Mouse (Mus musculus): Measurements from ENCODE around the gene Atp2c2.

The Atp2c2 gene

DNA sequence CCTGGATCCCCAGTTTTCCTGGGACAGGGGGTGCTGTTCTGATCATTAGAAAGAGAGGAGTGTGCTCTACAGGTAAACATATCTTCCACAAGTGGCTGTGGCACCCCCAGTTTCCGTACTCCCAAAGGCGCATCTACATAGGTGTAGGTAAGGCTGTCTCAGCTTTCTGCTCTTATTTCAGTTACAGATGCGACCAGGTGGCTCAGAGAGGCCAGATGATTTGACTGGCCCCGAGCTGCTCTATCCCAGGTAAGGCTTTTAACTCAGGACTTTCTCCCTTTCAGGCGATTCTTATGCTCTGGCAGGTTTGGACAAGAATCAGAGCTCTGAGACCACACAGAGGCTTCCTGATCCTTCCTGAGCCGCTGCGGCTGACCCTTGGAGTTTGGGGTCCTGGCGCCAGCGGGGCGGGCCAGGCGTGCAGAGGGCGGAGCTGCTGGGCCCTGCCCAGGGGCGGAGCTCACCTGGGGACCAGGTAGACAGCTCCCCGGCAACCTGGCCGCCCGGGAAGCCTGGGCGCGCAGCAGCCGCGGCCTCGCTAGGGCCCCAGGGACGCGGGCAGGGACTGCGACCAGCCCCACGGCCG lies at the start of gene Atp2c2:
Atp2c2 (plus strand) TSS at position 461 of the 586 bp plus-strand sequence.
- no peak for DNase-seq (ENCODE audit: low read depth, low spot score)

DNA sequence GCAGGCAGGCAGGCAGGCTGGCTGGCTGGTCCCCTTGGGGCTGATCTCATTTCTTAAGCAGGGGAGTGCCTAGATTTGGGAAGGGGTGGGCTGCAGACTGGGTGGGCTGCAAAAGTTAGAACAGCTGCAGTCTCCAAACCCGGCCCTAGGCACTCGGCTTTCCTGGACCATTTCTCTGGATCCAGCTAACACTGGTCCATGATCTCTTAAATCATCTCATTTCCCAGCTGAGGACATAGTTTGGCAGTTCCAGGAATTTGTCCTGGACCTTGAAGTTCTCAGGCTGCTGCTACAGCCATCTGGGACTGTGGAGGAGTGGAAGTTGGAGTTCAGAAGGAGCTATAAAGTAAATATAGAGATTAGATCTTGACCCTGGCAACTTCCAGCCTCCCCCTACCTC lies 48.5 kb upstream of the Atp2c2 start:
- no peak for DNase-seq (ENCODE audit: low read depth, low spot score)

DNA sequence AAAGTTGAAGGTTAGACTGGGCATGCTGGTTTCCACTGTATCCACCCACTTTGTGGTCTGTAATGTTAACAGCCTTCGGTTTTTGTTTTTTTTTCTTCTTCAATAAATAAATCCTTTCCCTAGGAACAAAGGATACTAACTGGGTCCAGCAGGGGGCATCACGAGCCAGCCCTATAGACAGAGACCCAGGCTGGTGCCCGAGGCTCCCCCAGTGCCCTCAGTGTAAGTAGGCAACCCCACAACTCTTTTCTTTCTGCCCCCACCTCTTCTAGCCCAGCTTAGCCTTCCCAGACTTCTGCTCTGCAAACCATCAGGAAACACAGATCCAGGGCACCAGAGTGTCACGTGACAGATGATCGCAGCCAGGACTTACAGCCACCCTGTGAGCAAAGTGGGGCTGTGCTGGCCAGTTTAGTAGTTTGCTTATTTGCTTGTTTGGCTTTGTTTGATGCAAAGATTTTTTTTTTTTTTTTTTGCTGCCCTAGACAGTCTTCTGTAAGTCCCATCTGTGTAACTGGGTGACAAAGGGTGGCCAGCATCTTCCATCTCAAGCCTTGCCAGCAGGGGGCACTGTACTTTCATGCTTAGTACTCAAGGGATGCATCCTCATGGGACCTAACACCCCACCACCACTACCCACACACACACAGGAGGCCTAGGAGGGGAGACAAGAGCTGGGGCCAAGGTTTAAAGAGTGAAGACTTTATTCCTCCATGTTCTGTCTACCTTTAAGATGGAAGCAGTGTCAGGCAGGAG lies 42.9 kb upstream of the Atp2c2 start:
- no peak for DNase-seq (ENCODE audit: low read depth, low spot score)

DNA sequence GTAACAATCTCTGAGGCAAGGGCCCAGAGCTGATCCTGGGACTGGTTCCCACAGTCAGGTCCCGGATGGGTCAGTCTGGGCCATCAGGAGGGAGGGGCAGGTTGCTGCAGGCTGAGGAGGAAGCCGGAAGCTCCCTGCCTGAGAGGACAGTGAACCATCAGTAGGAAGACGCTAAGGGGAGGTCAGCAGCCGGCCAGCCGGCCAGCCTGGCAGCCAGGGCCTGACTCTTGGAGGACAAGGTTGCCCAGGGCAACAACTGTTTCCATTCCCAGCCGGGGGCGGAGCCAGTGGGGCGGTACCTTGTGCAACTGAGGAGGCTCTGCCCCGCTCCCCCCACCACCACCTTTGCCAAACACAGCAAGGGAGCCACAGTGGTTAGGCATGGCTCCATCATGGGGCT lies 38.7 kb upstream of the Atp2c2 start:
- no peak for DNase-seq (ENCODE audit: low read depth, low spot score)

DNA sequence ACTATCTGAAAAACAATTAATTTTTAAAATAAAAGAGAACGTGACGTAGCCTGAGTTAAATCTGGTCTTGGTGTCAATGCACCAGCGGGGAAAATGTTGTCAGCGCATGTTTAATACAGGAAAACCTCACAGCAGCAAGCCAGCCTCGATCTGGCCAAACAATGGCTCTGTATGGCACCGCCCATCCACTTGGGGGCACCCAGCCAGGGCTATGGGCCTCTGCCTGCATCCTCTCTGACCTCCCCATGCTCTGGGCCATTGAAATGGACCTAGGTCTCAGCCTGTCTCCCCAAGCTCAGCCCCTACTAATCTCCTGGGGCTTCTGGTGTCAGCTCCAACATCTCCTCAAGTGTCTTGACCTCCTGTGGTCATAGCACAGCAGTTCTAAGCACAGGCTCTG lies 37.9 kb upstream of the Atp2c2 start:
- no peak for DNase-seq (ENCODE audit: low read depth, low spot score)

DNA sequence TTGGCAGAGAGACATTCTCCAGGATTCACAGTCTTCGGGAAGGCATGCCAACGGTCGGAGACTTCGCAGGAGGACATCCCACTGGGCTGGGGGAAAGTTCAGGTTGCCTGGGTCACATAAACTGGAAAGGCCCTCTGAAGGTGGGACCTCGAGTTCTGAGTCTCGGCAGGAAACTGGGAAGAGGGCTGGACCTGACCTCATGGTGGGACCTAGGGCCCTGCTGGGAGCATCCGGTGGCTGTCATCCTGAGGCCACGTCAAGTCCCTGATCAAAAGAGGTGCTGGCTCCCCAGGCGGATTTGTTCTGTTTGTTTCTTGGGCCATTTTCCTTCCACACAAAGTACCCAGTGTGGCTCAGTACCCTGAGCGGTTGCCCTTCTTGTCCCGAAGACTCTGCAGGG lies 36.4 kb upstream of the Atp2c2 start:
- DNase-seq (ENCODE audit: low read depth, low spot score) = no peak

DNA sequence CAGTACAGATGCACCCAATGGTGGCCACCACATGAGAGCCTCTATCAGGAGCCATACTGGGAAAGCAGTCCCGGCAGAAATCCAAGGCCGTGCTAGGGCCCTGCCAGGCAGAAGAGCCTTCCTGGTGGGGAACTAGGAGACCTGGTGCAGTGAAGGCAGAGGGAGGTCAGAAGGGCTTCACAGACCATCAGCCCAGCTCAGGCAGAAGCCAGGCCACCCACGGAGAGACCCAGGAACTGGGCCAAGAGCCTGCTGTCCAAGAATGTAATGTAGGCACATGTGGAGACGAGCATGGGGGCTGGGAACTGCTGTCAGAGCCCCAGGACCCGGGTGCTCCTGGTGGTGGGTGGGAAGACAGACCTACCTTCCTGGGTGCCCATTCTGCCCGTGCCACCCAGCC lies 34.5 kb upstream of the Atp2c2 start:
- DNase-seq (ENCODE audit: low read depth, low spot score) = no peak

DNA sequence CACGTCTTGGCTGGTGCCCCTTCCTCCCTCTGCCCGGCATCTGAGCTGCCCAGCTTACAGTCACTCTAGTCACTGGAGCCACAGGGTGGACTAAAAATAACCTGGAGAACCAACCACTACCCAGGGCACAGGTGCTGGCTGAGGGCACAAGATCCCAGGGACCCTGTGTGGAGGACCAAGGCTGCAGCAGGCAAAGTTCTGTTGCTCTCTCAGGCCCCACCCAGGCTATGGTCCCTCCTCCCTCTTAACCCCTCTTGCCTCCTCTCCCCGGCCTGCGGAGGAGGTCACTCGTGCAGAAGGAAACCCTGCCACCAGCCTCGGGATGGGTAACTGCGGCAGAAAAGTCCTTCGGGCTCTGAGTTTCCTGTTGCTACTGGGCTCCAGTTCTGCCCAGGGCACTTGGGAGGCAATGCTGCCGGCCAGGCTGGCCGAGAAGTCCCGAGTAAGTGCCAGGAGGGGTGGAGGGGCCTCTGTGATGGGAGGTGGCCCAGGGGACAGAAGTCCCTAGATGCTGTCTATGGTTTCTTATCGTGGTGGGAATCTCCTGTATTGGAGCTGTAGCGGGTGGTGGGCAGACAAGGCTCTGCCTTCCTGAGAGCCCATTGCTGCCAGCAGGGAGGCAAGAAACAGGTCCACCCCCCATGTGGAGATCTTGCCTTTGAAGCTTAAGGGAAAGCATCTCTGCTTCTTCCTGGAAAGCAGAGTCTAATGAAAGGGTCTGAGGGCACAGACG lies 33.4 kb upstream of the Atp2c2 start, which contains the start of gene Wfdc1:
Wfdc1 (plus strand) TSS at position 147 of the 733 bp plus-strand sequence.
- DNase-seq (ENCODE audit: low read depth, low spot score) = no peak

DNA sequence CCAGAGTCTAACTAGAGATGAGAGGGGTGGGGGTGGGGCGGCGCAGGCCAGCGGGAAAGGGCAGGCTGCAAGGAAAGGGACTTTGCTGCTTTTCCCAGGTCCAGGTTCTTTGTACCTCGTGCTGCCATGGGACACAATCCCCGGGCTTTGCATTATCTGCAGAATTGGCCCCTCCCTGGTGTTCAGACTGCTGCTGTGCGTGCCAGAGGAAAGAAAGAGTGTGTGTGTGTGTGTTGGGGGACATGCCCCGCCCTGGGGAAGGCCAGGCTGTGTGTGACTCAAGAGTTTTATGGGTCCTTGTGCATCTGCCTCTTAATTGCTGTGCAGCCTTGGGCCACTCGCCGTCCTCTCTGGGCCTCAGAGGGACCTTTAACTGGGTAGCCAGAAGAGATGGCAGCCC lies 31.4 kb upstream of the Atp2c2 start:
- DNase-seq (ENCODE audit: low read depth, low spot score) = no peak

DNA sequence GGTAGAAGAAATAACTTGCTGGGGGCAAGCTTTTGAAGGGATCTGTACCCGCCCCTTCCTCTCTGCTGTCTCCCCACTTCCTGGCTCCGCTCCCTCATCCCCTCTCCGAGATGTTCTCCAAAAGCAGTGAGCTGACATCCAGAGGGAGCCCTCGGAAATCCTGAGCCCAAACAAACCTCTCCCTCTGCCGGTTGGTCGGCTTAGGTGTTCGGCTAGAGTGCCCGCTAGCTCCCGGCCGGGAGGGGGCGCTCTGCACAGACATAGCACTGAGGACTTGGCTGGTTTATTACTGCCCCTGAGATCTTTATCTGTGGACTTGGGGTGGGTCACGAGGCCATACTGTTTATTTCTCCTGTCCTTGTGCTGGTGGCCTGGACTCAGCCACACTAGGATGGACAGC lies 30.5 kb upstream of the Atp2c2 start:
- no peak for DNase-seq (ENCODE audit: low read depth, low spot score)

DNA sequence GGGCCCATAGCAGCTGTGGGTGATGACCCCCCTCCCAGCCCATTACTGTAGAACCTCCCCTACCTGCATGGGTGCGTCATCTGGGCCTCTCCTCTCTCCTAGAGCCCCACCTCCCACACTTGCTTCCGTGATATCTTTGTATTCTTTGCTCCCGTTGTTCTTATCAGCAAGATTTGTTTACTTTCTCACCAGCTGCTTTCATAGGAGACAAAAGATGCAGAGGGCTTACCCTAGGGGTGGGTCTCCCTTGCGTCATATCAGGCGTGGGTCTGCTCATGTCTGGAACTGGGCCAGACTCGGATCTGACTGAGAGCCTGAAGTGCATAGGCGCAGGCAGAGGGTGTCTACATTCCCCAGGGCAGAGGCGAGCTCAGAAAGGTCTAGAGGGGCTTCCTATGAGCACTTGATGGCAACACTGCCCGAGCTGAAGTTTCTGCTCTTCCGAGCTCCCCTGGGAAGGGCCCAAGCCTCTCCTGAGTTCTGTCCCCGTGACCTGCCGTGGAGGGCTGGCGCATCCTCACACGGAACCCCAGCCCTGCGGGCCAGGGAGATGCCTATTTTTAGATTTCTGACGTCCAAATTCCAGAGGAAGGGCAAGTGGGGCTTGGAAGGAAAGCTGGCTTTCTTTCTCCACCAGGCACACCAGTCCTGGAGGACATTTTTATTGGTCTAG lies 29.3 kb upstream of the Atp2c2 start:
- no peak for DNase-seq (ENCODE audit: low read depth, low spot score)

DNA sequence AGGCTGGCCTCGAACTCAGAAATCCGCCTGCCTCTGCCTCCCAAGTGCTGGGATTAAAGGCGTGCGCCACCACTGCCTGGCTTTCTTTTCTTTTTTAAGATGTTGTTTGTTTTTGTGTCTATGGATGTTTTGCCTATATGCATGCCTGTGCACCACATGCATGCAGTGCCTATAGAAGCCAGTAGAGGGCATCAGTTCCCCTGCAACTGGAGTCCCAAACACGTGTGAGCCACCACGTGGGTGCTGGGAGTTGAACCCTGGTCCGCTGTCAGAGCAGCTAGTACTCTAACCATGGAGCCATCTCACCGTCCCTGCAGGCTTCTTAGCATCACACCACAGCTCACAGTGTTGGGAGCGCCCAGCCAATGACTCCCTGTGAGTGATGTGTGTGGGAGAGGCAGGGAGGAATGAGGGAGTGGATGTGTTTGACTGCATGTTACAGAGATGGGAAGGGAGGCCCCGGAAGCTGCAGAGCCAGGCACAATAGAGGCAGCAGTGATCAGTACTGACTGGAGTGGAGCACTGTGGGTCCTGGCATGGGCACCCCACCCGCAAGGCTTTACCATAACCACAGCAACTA lies 25.7 kb upstream of the Atp2c2 start:
- no peak for DNase-seq (ENCODE audit: low read depth, low spot score)

DNA sequence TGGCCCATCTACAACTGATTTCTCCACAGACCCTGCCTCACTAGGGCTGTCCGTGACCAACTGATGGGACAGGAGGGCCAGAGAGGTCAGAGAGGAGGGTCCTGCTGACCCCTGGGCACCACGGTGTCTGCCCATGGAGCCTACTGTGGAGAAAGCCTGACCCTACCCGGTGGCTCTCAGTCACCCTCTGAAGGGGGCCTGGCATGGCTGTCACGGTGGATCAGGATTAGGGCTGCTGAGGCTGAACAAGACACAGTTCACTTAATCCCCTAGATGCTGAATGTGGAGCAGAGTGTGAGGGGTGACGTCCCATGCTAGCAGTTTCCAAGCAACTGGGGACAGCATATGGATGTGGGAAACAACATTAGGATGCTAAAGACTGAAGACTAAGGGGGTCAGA lies 24.4 kb upstream of the Atp2c2 start:
- no peak for DNase-seq (ENCODE audit: low read depth, low spot score)

DNA sequence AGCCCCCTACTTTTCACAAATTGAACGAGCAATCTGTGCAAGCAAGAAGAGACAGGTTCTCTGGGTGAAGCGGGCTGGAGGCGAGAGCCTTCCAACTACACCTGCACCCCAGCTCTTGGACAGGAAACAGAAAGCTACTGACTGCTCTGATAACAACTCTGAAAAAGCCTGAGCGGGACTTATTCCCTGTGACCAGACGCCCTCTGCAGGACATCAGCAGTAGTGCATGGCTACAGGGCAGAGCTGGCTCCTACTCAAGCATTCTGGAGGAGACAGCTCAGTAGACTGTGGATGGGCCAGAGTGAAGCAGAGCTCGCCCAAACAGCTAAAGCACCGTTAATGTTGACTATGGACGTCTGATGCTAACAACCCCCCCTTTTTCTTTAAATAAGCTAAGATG lies 23.4 kb upstream of the Atp2c2 start:
- DNase-seq (ENCODE audit: low read depth, low spot score) = peak; percentile 76

DNA sequence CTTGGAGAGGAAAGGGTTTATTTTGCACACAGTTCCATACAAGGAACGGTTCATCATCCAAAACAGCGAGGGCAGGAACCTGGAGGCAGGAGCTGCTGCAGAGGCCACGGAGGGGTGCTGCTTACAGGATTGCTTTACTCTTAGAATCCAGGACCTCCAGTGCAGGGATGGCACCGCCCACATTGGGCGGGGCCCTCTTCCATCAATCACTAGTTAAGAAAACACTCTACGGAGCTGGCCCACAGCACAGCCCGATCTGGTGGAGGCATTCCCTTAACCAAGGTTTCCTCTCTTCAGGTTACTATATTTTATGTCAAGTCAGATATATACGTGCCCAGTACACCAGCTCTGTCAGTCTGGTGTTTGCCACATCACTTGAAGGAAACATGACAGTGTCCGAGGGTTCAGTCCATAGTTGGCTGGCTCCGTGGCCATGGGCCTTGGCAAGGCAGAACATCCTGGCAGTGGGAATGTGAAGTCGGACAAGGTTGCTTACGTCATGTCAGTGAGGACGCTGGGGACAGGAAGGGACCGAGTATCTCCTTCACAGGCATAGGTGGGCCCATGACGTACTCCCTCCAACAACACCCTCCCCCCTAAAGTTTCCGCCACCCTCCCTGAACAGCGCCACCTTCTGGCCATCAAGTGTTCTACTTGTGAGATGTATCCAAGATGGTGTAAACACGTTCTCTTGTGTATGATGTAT lies 21.5 kb upstream of the Atp2c2 start:
- DNase-seq (ENCODE audit: low read depth, low spot score) = peak; percentile 37

DNA sequence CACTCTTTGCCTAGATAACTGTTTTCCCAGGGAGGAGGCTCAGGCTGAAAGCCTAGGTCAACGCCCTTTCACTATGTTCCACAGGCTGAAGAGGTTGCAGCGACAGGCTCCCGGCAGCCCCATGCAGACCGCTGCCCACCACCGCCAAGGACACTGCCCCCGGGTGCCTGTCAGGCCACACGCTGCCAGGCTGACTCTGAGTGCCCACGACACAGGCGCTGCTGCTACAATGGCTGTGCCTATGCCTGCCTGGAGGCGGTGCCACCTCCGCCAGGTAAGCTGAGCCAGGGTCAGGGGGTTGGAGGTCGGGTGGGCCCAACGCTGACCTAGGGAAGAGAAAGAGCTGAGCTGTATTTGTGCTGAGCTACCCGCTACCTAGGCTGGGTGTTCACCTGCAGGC lies 20.6 kb upstream of the Atp2c2 start:
- DNase-seq (ENCODE audit: low read depth, low spot score) = no peak

DNA sequence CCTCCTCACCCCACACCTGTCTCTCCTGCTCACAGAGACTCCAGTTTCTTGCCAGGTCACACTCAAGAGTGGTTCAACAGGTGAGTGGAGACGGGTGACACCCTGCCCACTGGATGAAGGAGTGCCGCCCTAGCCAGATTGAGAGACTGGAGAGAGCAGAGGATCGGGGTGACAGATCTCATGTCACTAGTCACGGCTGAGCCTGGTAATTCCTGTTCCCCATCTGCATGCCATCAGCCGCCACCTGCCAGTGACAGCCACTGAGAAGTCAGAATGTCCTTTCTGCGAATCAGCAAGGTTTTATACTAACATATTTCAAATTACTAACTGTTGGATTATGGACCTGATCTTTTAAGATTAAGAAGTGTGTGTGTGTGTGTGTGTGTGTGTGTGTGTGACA lies 9.2 kb upstream of the Atp2c2 start:
- DNase-seq (ENCODE audit: low read depth, low spot score) = no peak

DNA sequence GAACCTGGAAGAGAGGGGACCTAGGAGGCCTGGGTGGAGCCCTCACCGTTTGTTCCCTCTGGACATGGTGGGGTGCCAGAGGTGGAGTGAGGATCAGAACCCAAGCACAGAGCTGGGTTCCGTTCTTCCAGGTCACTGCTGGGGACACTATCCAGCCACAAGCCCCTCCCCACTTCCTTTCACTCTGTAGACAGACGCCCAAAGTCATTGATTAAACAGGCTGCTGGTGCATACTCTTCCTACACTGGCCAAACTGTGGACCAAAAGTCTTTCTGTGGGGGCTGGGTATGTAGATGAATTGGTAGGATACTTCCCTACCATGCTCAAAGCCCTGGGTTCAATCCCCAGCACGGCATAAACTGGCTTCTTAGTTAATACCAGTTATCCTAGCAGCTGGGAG lies 7.8 kb upstream of the Atp2c2 start:
- no peak for DNase-seq (ENCODE audit: low read depth, low spot score)

DNA sequence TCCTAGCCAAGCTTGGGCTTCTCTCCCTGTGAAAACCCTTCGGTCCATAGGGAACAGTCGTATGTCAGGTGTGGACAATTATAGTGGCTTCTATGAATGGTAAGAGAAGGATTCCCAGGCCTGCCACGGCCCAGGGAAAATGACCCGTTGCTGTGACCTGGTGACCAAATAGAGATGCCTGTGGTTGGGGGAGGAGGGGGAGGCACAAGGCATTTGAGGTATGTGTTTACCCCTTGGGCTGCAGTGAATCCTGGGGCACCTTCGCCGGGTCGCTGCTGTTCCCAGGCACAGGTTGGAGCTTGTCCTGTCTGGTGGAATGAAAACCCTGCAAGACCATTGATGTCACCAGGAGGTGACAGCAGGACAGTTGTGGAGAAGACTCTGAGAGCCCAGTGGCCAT lies 5.1 kb upstream of the Atp2c2 start:
- DNase-seq (ENCODE audit: low read depth, low spot score) = no peak

DNA sequence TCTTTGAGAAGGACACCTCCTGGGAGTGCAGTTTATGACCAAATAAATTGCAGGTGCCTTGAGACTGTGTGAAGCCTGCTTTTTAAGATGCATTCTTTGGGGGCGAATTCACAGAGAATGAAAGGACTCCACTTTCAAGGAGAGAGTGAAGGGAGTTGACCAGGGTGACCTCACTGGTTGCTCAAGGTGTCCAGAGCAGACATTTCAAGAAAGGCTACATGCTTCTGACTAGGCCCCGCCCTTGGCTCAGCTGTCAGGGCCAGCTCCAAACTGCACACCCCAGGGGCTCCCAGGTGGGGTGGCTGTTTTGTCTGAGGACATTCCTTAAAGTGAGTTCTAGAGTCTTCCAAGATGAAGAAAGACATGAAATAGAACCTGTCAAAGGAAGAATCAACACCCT lies 2.6 kb upstream of the Atp2c2 start:
- no peak for DNase-seq (ENCODE audit: low read depth, low spot score)

DNA sequence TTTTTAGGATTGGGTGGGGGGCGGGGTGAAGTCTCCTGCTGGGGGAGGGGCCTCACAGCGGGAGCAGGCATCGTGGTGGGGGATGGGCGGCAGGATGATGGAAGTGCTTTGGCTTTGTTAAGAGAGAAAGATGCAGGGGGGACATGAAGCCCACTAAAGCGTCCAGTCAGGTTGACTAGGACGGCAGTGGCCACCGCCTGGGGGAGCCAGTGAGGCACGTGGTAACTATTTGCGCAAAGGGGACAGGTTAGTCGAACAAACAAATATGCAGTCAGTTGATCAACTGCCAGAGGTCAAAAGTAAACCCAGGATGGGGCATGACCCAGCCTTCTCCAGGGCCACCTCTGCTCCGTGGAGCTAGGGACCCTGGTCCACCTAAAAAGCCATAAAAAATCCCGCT lies 849 bp upstream of the Atp2c2 start:
- DNase-seq (ENCODE audit: low read depth, low spot score) = peak; percentile 44

All from CD4-positive helper T cell, adult 2 months (primary cell).